Mouse (Mus musculus) embryonic stem cell, embryonic (primary cell): Measurements from ENCODE around the gene Taok3.

Source experiments
- CTCF ChIA-PET, 4 experiments: fragments of 300-600 bp in 2 of 4; fragments of 350-600 bp in 2 of 4; sonication (Branson Sonifier 250); formaldehyde crosslinking; loops; one replicate each; lab custom pipeline; 2022; ENCODE audit warnings: inconsistent platforms in 2 of 4; lab: Charles Lee
- POLR2A ChIA-PET, 4 experiments: fragments of 300-600 bp in 2 of 4; fragments of 350-600 bp in 2 of 4; sonication (Branson Sonifier 250); formaldehyde crosslinking; loops; one replicate each; lab custom pipeline; 2022; ENCODE audit warnings: antibody characterized with exemption in 4 of 4, inconsistent platforms in 1 of 4; lab: Charles Lee

Gene Taok3

DNA sequence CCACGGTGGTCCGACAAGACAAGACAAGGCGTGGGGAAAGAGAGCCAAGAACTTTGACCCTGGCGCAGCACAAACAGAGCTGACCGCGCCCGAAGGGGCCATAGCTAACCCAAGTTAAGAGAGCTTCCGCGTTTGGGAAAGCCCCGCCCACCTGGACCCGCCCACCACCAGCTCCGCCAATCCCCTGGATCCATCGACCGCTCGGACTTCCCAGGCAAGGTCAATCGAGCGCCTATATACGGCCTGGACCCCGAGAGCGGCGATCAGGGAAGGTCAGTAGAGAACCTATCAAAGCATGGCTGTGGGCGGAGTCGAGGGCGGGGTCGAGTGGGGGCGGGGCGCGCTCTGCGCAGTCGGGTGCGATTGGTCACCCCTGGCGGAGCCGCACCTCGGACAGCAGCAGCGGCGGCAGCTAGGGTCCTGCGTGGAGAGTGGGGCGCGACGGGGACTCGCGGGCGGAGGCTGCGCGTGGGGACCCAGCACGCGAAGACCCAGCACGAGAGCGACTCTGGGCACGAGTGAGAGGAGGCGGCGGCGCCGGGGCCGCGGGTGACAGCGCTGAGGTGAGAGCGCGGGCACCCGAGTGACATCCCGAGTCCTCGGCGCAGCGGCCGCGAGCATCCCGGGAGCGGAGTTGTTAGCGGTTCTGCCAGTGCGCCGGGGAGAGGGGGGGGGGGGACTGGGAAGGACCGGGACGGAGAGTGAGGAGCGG, at the start of gene Taok3:
Gene Taok3 (plus strand): TSS at position 353 of the 712 bp plus-strand sequence.
- POLR2A ChIA-PET = interaction anchor here (0.6 to 2.3 kb wide), 53 partner anchors 9 to 1296 kb away, joined by 3 to 20 read pairs (median 4); partner anchors contain the start of genes Pebp1 (in 2 of the 4) and Wsb2 (in 1 of the 4)
- CTCF ChIA-PET = interaction anchor here (0.5 to 2.5 kb wide), 27 partner anchors 9 to 676 kb away, joined by 3 to 10 read pairs (median 4); partner anchors contain the start of genes Ksr2 (in 1 of the 4) and Pebp1 (in 1 of the 4)

DNA sequence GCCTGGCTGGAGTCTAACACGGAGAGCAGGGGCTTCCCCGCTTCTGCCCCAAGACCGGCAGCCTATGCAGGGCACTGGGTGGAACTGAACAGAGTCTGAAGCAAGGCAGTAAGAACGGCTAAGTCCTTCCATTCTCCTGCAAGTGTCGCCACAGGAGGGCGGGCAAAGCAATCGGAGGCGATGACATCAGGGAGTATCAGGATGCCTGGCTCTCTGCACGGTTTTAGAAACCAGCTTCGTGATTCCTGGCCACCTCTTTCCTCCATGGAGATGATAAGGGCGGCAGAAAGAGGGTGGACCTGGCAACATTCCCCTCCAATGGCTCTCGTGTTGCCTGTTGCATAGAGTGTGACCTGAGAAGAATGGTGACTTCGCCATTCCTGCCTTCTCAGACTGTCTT, 32.2 kb upstream of the Taok3 start:
- ChIA-PET POLR2A (interaction anchor here in 2 of 4 experiments (0.6 to 0.7 kb wide), 2 partner anchors 290 to 787 kb away, joined by 3 to 4 read pairs; no protein-coding TSS in a partner anchor), CTCF (interaction anchor here in 1 of 4 experiments (0.6 to 1.0 kb wide), 3 partner anchors 9 to 395 kb away, joined by 3 to 4 read pairs (median 3); no protein-coding TSS in a partner anchor)

DNA sequence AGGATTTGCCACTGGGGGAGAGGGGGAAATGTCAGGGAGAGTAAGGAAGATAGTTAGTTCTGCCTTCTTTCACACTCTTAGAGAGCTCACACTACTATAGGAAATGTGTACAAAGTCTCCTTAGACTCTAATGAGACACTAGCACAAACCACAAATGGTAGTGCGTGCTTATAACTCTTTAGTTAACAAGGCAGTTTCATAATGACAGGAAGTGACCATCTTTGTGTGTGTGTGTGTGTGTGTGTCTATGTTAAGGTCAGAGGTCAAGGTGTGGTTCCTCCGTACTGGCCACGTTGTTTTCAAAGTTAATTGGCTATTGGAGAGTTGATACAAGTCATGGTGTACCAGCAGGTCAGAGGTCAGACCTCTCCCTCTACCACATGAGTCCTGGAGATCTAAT, 30.8 kb upstream of the Taok3 start:
- POLR2A ChIA-PET = interaction anchor here in 2 of 4 experiments (0.6 to 0.7 kb wide), 2 partner anchors 24 to 790 kb away, joined by 3 to 5 read pairs; no protein-coding TSS in a partner anchor

DNA sequence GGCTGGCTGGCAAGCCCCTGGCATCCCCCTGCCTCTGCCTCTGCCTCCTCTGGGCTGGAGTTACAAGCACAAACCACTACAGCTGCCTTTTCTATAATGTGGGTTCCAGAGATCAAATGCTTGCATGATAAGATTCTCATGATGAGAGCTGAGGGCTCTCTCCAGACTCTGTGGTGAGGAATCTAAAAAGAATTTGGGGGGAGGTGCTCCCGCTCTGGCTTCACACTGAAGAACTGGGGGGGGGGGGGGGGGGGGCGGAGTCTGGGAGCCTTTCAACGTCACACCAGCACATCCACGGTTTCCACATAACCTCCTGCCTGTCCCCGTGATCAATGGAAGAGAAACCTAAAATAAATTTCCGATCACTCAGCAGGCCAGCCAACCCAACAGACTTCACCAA, 30.1 kb upstream of the Taok3 start:
- CTCF ChIA-PET = interaction anchor here in 1 of 4 experiments (1.1 kb wide), 1 partner anchor 216 kb away, joined by 3 read pairs; no protein-coding TSS in a partner anchor
- POLR2A ChIA-PET = no interaction called here

More for the DNA sequence above, 30.8 kb upstream of the Taok3 start:
- CTCF ChIA-PET = no interaction called here

DNA sequence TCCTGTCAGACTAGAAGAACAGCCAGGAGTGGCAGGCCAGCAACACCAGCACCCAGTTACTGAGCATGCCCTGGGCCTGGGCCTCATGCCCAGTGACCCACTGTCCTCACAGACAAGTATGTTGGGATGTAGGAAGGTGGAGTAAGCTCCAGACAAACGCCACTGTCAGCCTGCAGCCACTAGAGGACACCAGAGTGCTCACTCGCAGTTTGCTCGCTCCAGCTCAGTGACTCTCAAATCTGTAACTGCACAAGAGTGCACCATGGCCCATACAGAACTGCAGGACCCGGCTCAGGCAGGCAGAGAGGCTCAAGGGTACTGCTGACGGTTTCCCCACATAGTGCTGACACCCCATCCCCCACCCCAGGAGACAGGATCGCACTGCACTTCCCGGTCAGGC, 25.5 kb upstream of the Taok3 start:
- CTCF ChIA-PET = interaction anchor here (0.5 to 1.9 kb wide), 52 partner anchors 8 to 1615 kb away, joined by 3 to 18 read pairs (median 4); partner anchors contain the start of genes Taok3 (in 2 of the 4), Pebp1 (in 1 of the 4) and Suds3 (in 1 of the 4)
- POLR2A ChIA-PET = interaction anchor here in 3 of 4 experiments (0.6 to 1.8 kb wide), 11 partner anchors 11 to 766 kb away, joined by 3 to 7 read pairs (median 4); partner anchors contain the start of genes Suds3 (in 2 of the 3), Ksr2 (in 1 of the 3) and Pebp1 (in 1 of the 3)

DNA sequence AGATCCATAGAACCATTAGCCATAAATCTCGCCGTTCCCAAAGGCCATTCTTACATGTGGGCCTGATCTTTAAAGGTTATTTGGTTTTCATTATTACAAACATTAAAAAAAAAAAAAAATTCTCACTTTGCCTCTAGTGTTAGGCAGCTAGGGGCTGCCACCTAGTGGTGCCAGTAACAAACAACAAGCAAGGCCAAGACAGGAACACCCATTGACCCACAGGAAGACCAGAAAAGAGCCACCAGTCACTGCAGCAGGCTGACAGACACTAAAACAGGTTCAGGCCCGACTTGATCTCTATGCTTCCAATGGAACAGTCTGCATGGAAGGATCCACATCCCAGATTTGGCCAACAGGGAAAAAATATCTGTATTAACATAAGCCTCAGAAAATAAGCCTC, 23.2 kb upstream of the Taok3 start:
- POLR2A ChIA-PET = interaction anchor here in 1 of 4 experiments (0.7 to 1.0 kb wide), 2 partner anchors 8 to 249 kb away, joined by 3 read pairs; no protein-coding TSS in a partner anchor
- CTCF ChIA-PET = interaction anchor here (0.6 to 2.2 kb wide), 27 partner anchors 9 to 1614 kb away, joined by 3 to 9 read pairs (median 3); partner anchors contain the start of gene Taok3 (in 1 of the 4)

DNA sequence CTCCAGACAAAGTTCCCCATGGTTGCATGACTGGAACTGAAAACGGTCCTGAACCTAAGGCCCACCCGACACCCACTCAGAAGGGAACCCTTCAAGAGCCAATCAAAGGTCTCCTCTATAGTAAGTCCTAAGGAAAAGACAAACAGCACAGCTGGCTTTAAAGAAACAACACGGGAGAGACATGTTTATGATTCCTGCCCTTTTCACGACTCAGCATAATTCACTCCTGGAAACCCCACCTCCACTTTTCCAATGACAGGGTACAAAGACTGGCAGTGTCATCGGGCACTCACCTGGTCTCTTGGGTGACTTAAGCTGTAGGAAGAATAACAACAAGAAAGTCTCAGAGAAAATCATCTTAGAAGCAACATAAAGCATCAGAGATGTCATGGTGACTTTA, 20.9 kb upstream of the Taok3 start:
- ChIA-PET CTCF (interaction anchor here in 3 of 4 experiments (0.6 to 3.4 kb wide), 6 partner anchors 11 to 940 kb away, joined by 3 to 16 read pairs (median 3); no protein-coding TSS in a partner anchor), POLR2A (interaction anchor here in 3 of 4 experiments (0.6 to 1.4 kb wide), 3 partner anchors 9 to 506 kb away, joined by 3 to 4 read pairs (median 3); no protein-coding TSS in a partner anchor)

DNA sequence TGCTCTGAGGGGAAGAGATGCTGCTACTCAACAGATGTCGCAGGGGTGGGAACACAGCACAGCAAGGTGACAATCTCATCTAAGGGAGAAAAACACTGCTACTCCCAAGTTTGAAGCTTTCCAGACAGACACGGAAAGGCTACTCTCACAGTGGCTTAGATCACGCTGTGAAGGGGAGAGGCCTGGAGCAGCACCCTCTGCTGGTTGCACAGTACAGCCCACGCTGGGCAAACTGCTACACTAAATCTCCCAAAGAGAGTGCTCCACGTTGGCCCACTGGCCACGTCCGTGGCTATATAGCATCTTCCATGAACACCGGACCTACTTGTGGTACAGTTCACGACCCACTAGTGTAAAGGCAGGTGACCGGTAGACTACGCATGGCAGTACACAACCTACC, 20.2 kb upstream of the Taok3 start:
- ChIA-PET POLR2A (interaction anchor here in 3 of 4 experiments (0.6 to 1.4 kb wide), 3 partner anchors 8 to 654 kb away, joined by 3 to 4 read pairs (median 3); no protein-coding TSS in a partner anchor), CTCF (interaction anchor here in 3 of 4 experiments (0.6 to 3.4 kb wide), 6 partner anchors 10 to 940 kb away, joined by 3 to 16 read pairs (median 4); no protein-coding TSS in a partner anchor)

DNA sequence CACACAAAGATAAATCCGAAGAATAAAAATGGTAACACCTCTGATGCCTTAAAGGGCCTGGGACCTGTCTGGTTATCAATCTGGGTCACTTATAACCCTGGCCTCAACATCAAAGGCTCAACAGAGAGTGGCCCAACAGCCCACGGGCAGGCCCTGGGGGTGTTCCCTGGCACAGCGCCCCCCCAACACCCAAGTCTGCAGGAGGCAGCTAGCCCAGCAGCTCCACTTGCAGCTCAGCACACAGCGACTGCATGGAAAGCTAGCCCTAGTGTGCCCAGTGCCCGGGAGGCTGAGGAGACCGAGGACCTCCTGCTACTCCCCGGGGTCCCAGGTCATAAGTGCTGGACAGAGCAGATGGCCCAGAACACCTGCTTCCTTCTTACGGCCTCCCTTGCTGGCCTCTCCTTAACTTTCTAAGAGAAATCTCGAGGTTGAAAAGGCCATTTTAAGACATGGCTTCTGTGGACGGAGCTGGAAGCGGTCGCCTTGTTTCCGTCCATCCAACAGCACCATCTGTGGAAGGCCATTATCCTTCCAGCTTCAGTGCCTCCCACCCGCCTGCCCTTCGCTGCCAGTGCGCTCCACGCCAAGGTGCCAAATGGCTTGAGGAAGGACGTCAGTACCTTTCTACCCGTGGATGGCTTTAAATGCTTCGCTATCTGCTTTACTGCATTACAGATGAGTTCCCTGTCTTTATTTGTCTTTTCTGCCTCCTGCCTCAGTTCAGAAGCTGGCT, 16.6 kb upstream of the Taok3 start:
- ChIA-PET POLR2A (interaction anchor here (0.5 to 2.1 kb wide), 8 partner anchors 11 to 971 kb away, joined by 3 to 13 read pairs (median 4); partner anchors contain the start of genes Pebp1 (in 1 of the 4), Suds3 (in 1 of the 4) and Taok3 (in 1 of the 4)), CTCF (interaction anchor here in 3 of 4 experiments (0.9 to 3.5 kb wide), 6 partner anchors 9 to 188 kb away, joined by 3 to 21 read pairs (median 7); partner anchors contain the start of gene Suds3 (in 1 of the 3))

DNA sequence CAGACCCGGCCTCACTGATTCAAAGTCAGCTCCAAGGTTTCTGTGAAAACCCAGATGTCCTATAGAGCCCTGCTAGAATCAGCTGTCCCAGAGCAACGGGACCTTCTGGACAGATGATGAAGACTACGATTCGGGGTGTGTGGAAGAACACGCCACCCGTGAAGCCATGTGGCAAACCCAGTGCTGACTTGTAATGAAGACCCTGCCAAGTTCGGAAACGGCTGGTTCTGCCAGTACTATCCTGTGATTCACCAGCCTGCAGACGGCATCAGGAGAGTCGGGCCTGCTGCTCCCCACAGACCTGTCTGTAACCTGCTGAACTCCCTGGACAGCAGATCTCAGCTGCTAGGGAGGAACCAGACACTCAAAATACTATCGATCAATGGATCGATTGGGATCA, 15.6 kb upstream of the Taok3 start:
- CTCF ChIA-PET = interaction anchor here (0.5 to 3.5 kb wide), 8 partner anchors 10 to 709 kb away, joined by 3 to 21 read pairs (median 5); partner anchors contain the start of gene Suds3 (in 1 of the 4)
- POLR2A ChIA-PET = interaction anchor here in 3 of 4 experiments (0.5 to 2.1 kb wide), 15 partner anchors 8 to 1121 kb away, joined by 3 to 13 read pairs (median 4); partner anchors contain the start of genes Suds3 (in 2 of the 3), Pebp1 (in 1 of the 3) and Taok3 (in 1 of the 3)

DNA sequence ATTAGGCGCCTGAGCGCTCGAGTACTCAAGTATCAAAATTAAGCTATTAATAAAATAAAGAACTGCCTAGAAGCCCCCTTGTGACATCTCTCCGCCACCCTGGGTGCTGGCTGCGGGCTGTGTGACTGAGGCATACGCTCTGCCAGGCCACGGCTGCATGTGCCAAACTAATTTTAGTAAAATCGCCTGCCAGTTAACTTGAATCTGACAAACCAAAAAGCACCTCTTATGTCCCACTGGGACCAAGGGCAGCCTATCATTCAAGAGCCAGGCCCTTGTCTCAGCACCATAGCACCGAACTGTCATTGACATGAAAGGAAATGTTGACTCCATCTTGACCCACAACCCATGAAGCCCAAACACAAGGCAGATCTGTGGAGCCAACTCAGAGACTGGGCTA, 14.2 kb upstream of the Taok3 start:
- POLR2A ChIA-PET = interaction anchor here in 2 of 4 experiments (1.0 to 2.1 kb wide), 7 partner anchors 10 to 15 kb away, joined by 3 to 7 read pairs (median 4); partner anchors contain the start of genes Taok3 (in 2 of the 2) and Suds3 (in 1 of the 2)
- CTCF ChIA-PET = interaction anchor here in 2 of 4 experiments (0.6 to 3.5 kb wide), 4 partner anchors 9 to 297 kb away, joined by 3 to 21 read pairs (median 10); partner anchors contain the start of gene Suds3 (in 1 of the 2)

DNA sequence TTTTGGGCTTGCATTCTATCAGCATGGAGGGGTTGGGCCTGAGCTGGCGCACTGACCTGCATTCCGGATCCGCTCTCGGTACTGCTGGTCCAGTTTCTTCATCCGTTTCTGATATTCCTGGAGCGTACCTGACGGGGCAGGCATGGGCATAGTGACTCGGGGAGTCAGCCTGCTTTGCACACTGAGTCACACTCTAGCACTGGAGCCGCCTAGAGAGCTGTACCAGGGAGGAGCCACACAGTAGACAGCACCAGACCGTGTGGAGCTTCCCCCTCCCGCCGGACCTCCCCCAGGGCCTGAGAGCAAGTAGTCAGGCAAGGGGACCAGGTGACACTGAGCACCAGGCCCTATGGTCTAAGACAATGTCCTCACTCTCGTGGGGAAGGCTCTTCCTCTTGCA, 11.6 kb upstream of the Taok3 start:
- POLR2A ChIA-PET = interaction anchor here in 2 of 4 experiments (0.5 to 3.0 kb wide), 7 partner anchors 9 to 305 kb away, joined by 3 to 15 read pairs (median 5); partner anchors contain the start of gene Taok3 (in 2 of the 2)
- CTCF ChIA-PET = interaction anchor here in 3 of 4 experiments (0.6 to 3.1 kb wide), 9 partner anchors 11 to 202 kb away, joined by 3 to 14 read pairs (median 3); no protein-coding TSS in a partner anchor

DNA sequence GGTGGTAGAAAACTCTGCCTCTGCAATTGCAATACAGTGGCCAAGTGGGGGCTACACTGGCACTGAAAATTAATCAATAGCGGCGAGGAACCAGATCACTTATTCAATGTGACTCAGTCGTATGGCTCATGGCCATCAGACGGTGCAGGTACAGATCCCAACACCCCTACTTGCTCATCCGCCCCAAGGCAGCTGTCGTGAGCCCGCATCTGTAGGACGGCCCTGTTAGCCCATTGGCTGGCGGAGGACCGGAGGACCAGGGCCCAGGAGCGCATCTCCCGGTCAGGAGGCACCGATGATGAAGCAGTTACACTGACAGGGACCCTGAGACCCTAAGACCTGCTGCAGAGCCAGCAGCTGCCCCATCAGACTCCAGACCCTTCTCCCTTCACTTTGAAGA, 11.2 kb upstream of the Taok3 start:
- CTCF ChIA-PET = interaction anchor here in 2 of 4 experiments (0.5 to 3.4 kb wide), 10 partner anchors 8 to 196 kb away, joined by 3 to 14 read pairs (median 3); no protein-coding TSS in a partner anchor

DNA sequence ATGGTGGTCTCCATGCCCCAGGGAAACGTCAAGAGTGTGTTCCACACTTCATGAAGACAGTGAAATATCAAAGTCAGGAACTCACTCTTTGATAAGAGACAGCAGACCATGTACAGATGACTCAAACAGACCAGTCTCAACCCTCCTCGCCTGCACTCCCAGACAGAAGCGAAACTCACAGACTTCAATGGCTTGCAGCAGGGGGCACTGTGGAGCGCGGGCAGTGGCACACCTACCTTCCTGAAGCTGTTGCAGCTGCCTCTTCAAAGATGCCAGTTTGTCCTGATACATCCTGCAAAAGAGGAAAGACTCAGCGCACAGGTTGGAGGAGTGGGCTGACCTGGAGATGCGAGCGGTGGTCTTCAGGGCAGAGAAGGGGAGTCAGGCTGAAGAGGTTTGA, 10.4 kb upstream of the Taok3 start:
- CTCF ChIA-PET = interaction anchor here in 3 of 4 experiments (0.5 to 3.4 kb wide), 12 partner anchors 9 to 236 kb away, joined by 3 to 14 read pairs (median 4); partner anchors contain the start of gene Taok3 (in 1 of the 3)
- POLR2A ChIA-PET = interaction anchor here in 3 of 4 experiments (0.6 to 3.0 kb wide), 7 partner anchors 8 to 178 kb away, joined by 3 to 15 read pairs (median 3); partner anchors contain the start of genes Taok3 (in 2 of the 3) and Pebp1 (in 1 of the 3)

More for the DNA sequence above, 11.2 kb upstream of the Taok3 start:
- POLR2A ChIA-PET = interaction anchor here in 2 of 4 experiments (1.0 to 3.0 kb wide), 7 partner anchors 8 to 304 kb away, joined by 3 to 15 read pairs (median 4); partner anchors contain the start of gene Taok3 (in 2 of the 2)

DNA sequence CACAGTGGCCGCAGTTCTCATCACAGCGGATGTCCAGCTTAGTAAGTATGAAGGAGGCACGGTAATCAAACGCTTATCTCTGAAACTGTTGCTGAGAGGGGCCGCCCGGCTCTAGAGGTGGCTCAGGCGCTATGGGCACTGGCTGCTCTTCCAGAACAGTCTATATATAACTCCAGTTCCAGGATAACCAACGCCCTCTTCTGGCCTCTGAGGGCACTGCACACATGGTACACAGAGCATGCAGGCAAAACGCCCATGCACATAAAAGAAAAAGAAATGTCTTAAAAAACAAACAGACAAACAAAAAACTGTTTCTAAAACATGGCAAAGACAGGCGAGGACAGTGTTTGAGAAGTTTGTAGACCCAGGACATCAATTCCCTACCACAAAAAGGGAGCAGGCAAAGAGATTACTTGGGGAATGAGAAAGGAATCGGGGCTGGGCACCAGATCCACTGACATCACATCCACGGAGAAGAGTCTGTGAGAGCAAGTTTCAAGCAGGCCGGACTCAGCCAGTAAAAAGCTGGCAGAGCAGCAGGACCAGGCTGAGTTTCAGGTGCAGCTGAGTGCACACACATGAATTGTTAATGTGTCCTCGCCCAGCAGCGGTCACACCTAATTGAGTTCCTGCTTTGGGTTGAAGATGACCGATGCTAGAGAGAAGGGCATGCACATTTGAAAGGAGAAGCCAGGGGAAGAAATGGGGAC, 8.7 kb upstream of the Taok3 start:
- CTCF ChIA-PET = interaction anchor here in 3 of 4 experiments (0.5 to 3.4 kb wide), 12 partner anchors 8 to 902 kb away, joined by 3 to 14 read pairs (median 5); partner anchors contain the start of gene Taok3 (in 1 of the 3)

More for the DNA sequence above, 8.7 kb upstream of the Taok3 start:
- POLR2A ChIA-PET = interaction anchor here in 3 of 4 experiments (0.5 to 1.5 kb wide), 4 partner anchors 8 to 1101 kb away, joined by 3 to 4 read pairs (median 3); partner anchors contain the start of gene Taok3 (in 1 of the 3)
